Comparison of ENCODE assay signal across 23 mouse cellular contexts in genomic region chr1:55108473-55108872, GRCm38 (mm10). TPM values are rescaled to one million over a fixed set of nuclear protein-coding genes. Genes with fewer than 3 reads are reported as not detected.
A peak's percentile ranks its signal among the peaks of the same experiment; 100 is the strongest.
DNase-seq lines count a peak whose midpoint lies in the region; TF ChIP-seq lines count a peak whose summit lies in the region.
"Had no signal": no experiment of that assay in that cellular context is flagged by ENCODE, and none has a peak within 500 bp of the region (broad histone marks: within the 10 kb centered on the region; RNA-seq: fewer than 3 reads in every experiment).

No protein-coding gene starts in this region.

- peak; percentile 88 for TF ChIP-seq EP300 in ES-Bruce4 (IDR thresholded peaks at IDR 0.05; ENCODE audit: insufficient read depth, low read depth, low read length)

- H3K9ac ChIP-seq in ES-Bruce4 (ENCODE audit: low read depth, poor library complexity, severe bottlenecking) (peak overlapping the region; percentile 45; the same call in 1 of the 2 replicates), ES-E14 (ENCODE audit: insufficient read depth, low read depth, low read length, poor library complexity, severe bottlenecking) (peak overlapping the region; percentile 69)
- H3K9ac ChIP-seq: embryonic facial prominence, embryonic 15.5 days; heart, embryonic 15.5 days; hindbrain, embryonic 13.5 days had no signal

- H3K27me3 ChIP-seq in ES-Bruce4 (ENCODE audit: control insufficient read depth, insufficient read depth, low read length, poor library complexity, severe bottlenecking): no peaks in the 10 kb centered on the region
- H3K27me3 ChIP-seq: embryonic facial prominence, embryonic 15.5 days; heart, embryonic 15.5 days; hindbrain, embryonic 13.5 days had no signal

- DNase-seq in ES-E14 (ENCODE audit: low read depth, low spot score): peak; percentile 86
- DNase-seq in ZHBTc4 (ENCODE audit: low read depth, low spot score): peak; percentile 97
- peak; percentile 64 for DNase-seq in fat pad, adult 2 months (ENCODE audit: extremely low read depth, low read depth, low spot score)
- DNase-seq in right cerebral cortex, adult 2 months (ENCODE audit: low spot score in 2 of 2): no peak
- DNase-seq in thymus, postnatal 14 days: no peak
- DNase-seq in liver: no peak
- no peak for DNase-seq in right cerebral cortex, postnatal 25 days
- DNase-seq: adrenal gland, adult 8-10 months; adrenal gland, postnatal 36 days; B cell, adult 2 months; cerebellum, adult 18-20 months; cerebellum, adult 9-11 months; cerebellum, postnatal 36 days; gastrocnemius, postnatal 36 days; heart, adult 18-20 months; heart, postnatal 14 days; kidney, adult 11 months had no signal

- H3K36me3 ChIP-seq in ES-Bruce4 (ENCODE audit: control insufficient read depth, insufficient read depth, low read length, poor library complexity, severe bottlenecking) (no peaks in the 10 kb centered on the region), ES-E14 (ENCODE audit: control insufficient read depth, insufficient read depth, low read length, poor library complexity, severe bottlenecking) (no peaks in the 10 kb centered on the region)
- H3K36me3 ChIP-seq: embryonic facial prominence, embryonic 15.5 days; heart, embryonic 15.5 days; hindbrain, embryonic 13.5 days had no signal

- H3K4me3 ChIP-seq in ES-Bruce4 (ENCODE audit: low read depth, low read length): no peak overlapping the region
- H3K4me3 ChIP-seq in ES-E14 (ENCODE audit: insufficient read depth in 1 of 2, low read depth in 1 of 2, low read length in 2 of 2, poor library complexity in 1 of 2, severe bottlenecking in 1 of 2): no peak overlapping the region
- H3K4me3 ChIP-seq: embryonic facial prominence, embryonic 15.5 days; erythroblast, embryonic 14.5 days; heart, embryonic 15.5 days; hindbrain, embryonic 13.5 days had no signal

- peak overlapping the region; percentile 82 for H3K27ac ChIP-seq in ES-Bruce4 (ENCODE audit: insufficient read depth, low read length)
- peak overlapping the region; percentile 99 for H3K27ac ChIP-seq in ES-E14 (ENCODE audit: insufficient read depth, low read depth, low read length, poor library complexity, severe bottlenecking)
- H3K27ac ChIP-seq: embryonic facial prominence, embryonic 15.5 days; heart, embryonic 15.5 days; hindbrain, embryonic 13.5 days; hindbrain, postnatal 0 days had no signal

- H3K4me1 ChIP-seq in ES-Bruce4 (ENCODE audit: control insufficient read depth, insufficient read depth, low read length) (peaks cover 5% of the 10 kb centered on the region), ES-E14 (ENCODE audit: control insufficient read depth in 2 of 2, insufficient read depth in 2 of 2, low read length in 2 of 2, poor library complexity in 1 of 2) (peaks cover 3 to 26% of the 10 kb centered on the region in 2 experiments)
- H3K4me1 ChIP-seq: embryonic facial prominence, embryonic 15.5 days; heart, embryonic 15.5 days; hindbrain, embryonic 13.5 days had no signal

- in situ Hi-C loops in ES-E14 (cut with MboI; ENCODE audit: low sequenced_read_pairs in 2 of 2, unreplicated experiment in 2 of 2): no loop called here

- no peaks in the 10 kb centered on the region for H3K9me3 ChIP-seq in ES-Bruce4 (replicated peaks; ENCODE audit: control insufficient read depth, insufficient read depth, low read length, poor library complexity, severe bottlenecking)
- no peaks in the 10 kb centered on the region for H3K9me3 ChIP-seq in ES-E14 (ENCODE audit: control insufficient read depth, insufficient read depth, low read depth, low read length)
- H3K9me3 ChIP-seq: embryonic facial prominence, embryonic 15.5 days; heart, embryonic 15.5 days; hindbrain, embryonic 13.5 days had no signal

- TF ChIP-seq CTCF in ES-Bruce4 (IDR thresholded peaks at IDR 0.05; ENCODE audit: low read depth, low read length): no peak

- no peak for TF ChIP-seq POLR2A in ES-Bruce4 (IDR thresholded peaks at IDR 0.05; ENCODE audit: insufficient read depth, low read length)

TF ChIP-seq in ES-E14, 5 proteins besides CTCF, POLR2A, EP300 and RAD21:
- TF ChIP-seq HCFC1 (IDR thresholded peaks at IDR 0.05; ENCODE audit: borderline replicate concordance, insufficient read depth, low read length) (no peak), MAFK (IDR thresholded peaks at IDR 0.05; ENCODE audit: insufficient read depth, low read depth, low read length) (no peak), ZNF384 (IDR thresholded peaks at IDR 0.05; ENCODE audit: low read depth, low read length) (peak; percentile 89)

RNA-seq across cellular contexts. Expression of gene Hspd1, which starts 20.4 kb away (rescaled TPM):
- polyA plus RNA-seq in ES-Bruce4 (2011; ENCODE audit: insufficient read depth, insufficient read length, low read depth, missing spikeins): 626 and 704 TPM in 2 replicates
- 591 and 762 TPM in 2 replicates for total RNA-seq in ES-E14 (2012; rRNA removed)

RNA-seq across cellular contexts. Expression of gene Hspe1, which starts 20.5 kb away (rescaled TPM):
- polyA plus RNA-seq in ES-Bruce4 (2011; ENCODE audit: insufficient read depth, insufficient read length, low read depth, missing spikeins): 622 and 631 TPM in 2 replicates
- 592 and 697 TPM in 2 replicates for total RNA-seq in ES-E14 (2012; rRNA removed)

RNA-seq across cellular contexts. Expression of gene Mob4, which starts 22.6 kb away (rescaled TPM):
- 77.2 and 83.5 TPM in 2 replicates for polyA plus RNA-seq in ES-Bruce4 (2011; ENCODE audit: insufficient read depth, insufficient read length, low read depth, missing spikeins)
- 27.1 and 37.0 TPM in 2 replicates for total RNA-seq in ES-E14 (2012; rRNA removed)

RNA-seq across cellular contexts. Expression of gene Coq10b, which starts 55.9 kb away (rescaled TPM):
- polyA plus RNA-seq in ES-Bruce4 (2011; ENCODE audit: insufficient read depth, insufficient read length, low read depth, missing spikeins): 21.2 and 27.1 TPM in 2 replicates
- total RNA-seq in ES-E14 (2012; rRNA removed): 10.8 and 20.4 TPM in 2 replicates

Comparison
In these comparisons a context has a peak if more than half of its experiments do, and no peak if none do; other contexts are left out.
1. DNase-seq: peak in ES-E14 (single experiment), ZHBTc4 (single experiment) and fat pad, adult 2 months (single experiment); none in right cerebral cortex, adult 2 months (0 of 2), thymus, postnatal 14 days (single experiment), liver (single experiment) and right cerebral cortex, postnatal 25 days (single experiment).